ENCODE assay signal across 8 mouse cellular contexts in the genomic region with DNA sequence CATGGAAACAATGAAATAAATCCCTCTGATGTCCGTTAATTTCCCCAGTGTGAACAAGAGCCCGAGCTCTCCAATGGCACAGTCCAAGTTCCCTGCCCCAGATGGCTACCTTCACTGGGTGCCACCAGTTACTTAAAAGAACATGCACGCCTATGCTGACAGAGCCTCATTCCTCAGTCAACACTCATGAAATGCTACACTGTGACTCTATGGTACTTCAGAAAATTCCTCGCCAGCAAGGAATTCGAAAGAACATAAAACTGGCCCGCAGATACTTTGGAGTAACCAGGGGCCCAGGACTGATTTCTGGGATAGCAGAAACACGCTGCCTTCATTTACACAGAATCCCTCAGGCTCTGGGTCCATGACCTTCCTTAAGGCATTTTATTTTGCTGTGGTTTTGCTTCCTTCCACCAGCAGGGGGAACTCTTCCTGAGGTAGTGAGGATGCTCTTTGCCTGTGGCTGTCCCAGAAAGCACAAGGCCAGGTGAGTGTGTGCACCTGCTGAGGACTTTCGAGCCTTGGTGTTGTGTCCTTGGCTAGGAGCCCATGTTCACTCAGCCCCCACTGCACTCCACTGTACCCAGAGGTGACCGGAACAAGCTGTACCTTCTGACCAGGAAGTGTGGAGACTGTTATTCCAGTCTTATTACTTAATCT.
DNase-seq lines count a peak whose midpoint lies in the region; ATAC-seq and TF ChIP-seq lines count a peak whose summit lies in the region.

No protein-coding gene starts in this region.

- dilution Hi-C loops in CH12.LX (cut with MboI; ENCODE audit: extremely low pct_ligation_motif_present, extremely low pct_unique_long_range_greater_than_20kb, low sequenced_read_pairs): no loop called here

- no peaks in the 10 kb centered on the region for H3K4me1 ChIP-seq in CH12.LX (ENCODE audit: control insufficient read depth in 1 of 2, insufficient read depth in 2 of 2)

- TF ChIP-seq POLR2A in CH12.LX (IDR thresholded peaks at IDR 0.05; ENCODE audit: low read depth, low read length): no peak

- intact Hi-C loops in heart, postnatal 36 days (cut with DNase I): loop anchor here (2.0 kb wide), 1 partner anchor 168 kb away; a partner anchor contains a TSS

- H3K9ac ChIP-seq in CH12.LX (ENCODE audit: insufficient read depth, low read depth): no peak overlapping the region

- TF ChIP-seq EP300 in CH12.LX (IDR thresholded peaks at IDR 0.05; ENCODE audit: low read length): no peak

- H3K79me2 ChIP-seq in CH12.LX (replicated peaks; ENCODE audit: control insufficient read depth, extremely low read depth, insufficient read depth, poor library complexity, severe bottlenecking): no peaks in the 10 kb centered on the region

- peak; percentile 62 for TF ChIP-seq RAD21 in CH12.LX (IDR thresholded peaks at IDR 0.05; ENCODE audit: low read depth, low read length)

- DNase-seq in CH12.LX (ENCODE audit: extremely low read depth) (peak; percentile 55), WW6 (ENCODE audit: low read depth, low spot score) (peak; percentile 36)
- DNase-seq in embryo, embryonic 10 days (ENCODE audit: low spot score): peak; percentile 71
- DNase-seq in heart, postnatal 36 days: peak; percentile 32 to 44
- peak; percentile 35 to 45 for DNase-seq in layer of hippocampus, adult 8-10 months (ENCODE audit: low spot score in 2 of 2)
- peak; percentile 63 for DNase-seq in right cerebral cortex, adult 2 months (ENCODE audit: low spot score in 2 of 2)

- in situ Hi-C loops in CH12.LX (cut with MboI; ENCODE audit: low pct_ligation_motif_present, low pct_unique_long_range_greater_than_20kb, low sequenced_read_pairs): no loop called here

- H3K4me2 ChIP-seq in CH12.LX (ENCODE audit: insufficient read depth, low read depth, poor library complexity, severe bottlenecking): no peak overlapping the region

- peaks cover 0 to 21% of the 10 kb centered on the region in 2 experiments for H3K36me3 ChIP-seq in CH12.LX (replicated peaks in 1 of 2; ENCODE audit: control insufficient read depth in 1 of 2, insufficient read depth in 1 of 2, low read length in 1 of 2)

- peak; percentile 45; the same call in 1 of the 2 replicates for ATAC-seq in megakaryocyte, adult 5-6 weeks (ENCODE audit: poor library complexity, severe bottlenecking)
- no peak for ATAC-seq in activated CD4-positive, CD25-positive, alpha-beta regulatory T cell, adult 4 months

- no peaks in the 10 kb centered on the region for H3K9me3 ChIP-seq in CH12.LX (replicated peaks; ENCODE audit: low read length)

- no peaks in the 10 kb centered on the region for H3K27me3 ChIP-seq in CH12.LX (replicated peaks)

- no peak overlapping the region for H3K27ac ChIP-seq in CH12.LX (ENCODE audit: insufficient read depth, low read depth)

- no peak overlapping the region for H3K4me3 ChIP-seq in CH12.LX (replicated peaks in 1 of 3; ENCODE audit: low read depth in 2 of 3, low read length in 2 of 3, poor library complexity in 1 of 3)

- peak; percentile 40 to 86 for TF ChIP-seq CTCF in CH12.LX (conservative IDR thresholded peaks at IDR 0.05 in 1 of 2, IDR thresholded peaks at IDR 0.05 in 1 of 2; ENCODE audit: low read depth in 2 of 2, low read length in 2 of 2)

TF ChIP-seq in CH12.LX, 34 proteins besides CTCF, POLR2A, EP300 and RAD21:
- TF ChIP-seq BHLHE40 (IDR thresholded peaks at IDR 0.05; ENCODE audit: low read depth, low read length) (no peak), SMC3 (IDR thresholded peaks at IDR 0.05; ENCODE audit: low read depth, low read length) (peak; percentile 81)
TF ChIP-seq in CH12.LX: peak in this region for 1.
